Mouse (Mus musculus) lung, postnatal 0 days (tissue): ENCODE data around the gene Coa3.

Experiments used
- CTCF ChIP-seq: IDR thresholded peaks from 2 replicates; pipeline ENCODE4 v1.5.1; 2016; ENCODE audit warnings: antibody characterized with exemption, mild to moderate bottlenecking
- EP300 ChIP-seq: IDR thresholded peaks from 2 replicates; pipeline ENCODE4 v1.6.1; 2016; ENCODE audit warnings: antibody characterized with exemption, mild to moderate bottlenecking, control low read depth

DNA sequence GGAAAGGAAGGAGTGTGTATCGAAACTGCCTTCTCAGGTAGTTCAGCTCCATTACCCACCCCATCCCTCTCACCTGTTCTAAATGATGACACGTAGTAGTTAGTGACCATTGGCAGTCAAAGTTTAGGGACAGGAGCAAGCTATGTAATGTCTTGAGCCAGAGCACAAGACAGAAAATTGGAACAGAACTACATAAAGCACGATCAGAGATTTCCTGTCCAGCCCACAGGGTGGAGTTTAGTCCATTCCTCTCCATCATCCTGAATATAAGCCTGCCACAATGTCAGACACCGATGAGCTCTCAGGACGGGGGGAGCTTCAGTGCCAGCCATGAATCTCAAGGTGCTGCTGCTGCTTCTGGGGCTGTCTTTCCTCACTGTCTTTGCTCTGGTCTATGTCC lies 45.8 kb upstream of the Coa3 start, which contains the start of gene Aoc2:
- TF ChIP-seq CTCF (no peak), EP300 (no peak)
